Mouse (Mus musculus): ENCODE results near the gene Piezo1. TPM values are rescaled to one million over a fixed set of nuclear protein-coding genes. Genes with fewer than 3 reads are reported as not detected.

The Piezo1 gene
- polyA plus RNA-seq (2014; fragmentation: Nextera tagmentation; extraction: Ambion mirVana), result 1.2 and 1.6 TPM in 2 replicates

DNA sequence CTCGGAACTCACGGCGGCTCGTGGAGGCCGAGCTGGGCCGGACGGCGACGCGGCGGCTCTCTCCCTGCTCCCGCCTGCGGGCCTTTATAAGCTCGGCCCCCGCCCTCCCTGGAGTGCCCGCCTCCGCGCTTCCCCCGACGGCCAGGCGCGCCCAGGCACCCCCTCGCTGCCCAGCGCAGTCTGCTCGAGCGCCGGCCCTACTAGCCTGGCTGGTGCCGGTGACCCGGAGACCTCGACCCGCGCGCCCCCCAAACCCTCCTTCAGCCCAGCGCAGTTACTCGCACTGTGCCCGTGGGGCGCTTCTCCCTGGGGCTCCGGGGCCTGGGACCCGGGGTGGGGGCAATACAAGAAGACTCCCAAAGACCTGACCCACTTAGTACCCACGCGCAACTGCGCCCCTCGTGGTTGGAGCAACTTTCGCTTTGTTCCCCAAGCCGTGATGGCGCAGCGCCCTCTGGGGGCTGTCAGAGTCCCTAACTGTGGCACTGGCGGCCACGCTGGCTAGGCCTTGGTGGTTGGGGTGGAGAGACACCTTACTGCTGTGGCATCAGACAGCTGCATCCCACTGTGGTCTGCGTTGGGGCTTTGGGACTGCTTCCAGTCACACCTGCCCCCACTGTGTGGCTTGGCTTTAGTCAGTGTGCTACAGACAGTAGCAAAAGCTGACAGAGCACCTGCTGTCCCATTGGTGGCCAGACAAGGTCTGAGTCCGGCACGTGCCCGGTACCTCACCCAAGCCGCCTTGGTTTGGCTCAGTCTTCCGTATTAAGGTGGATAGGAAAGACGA lies at the start of gene Piezo1:
TSS of gene Piezo1 (minus strand) at position 65 of the 787 bp plus-strand sequence.
- WGBS, result 11% methylated on average over 55 of the region's 56 CpGs

DNA sequence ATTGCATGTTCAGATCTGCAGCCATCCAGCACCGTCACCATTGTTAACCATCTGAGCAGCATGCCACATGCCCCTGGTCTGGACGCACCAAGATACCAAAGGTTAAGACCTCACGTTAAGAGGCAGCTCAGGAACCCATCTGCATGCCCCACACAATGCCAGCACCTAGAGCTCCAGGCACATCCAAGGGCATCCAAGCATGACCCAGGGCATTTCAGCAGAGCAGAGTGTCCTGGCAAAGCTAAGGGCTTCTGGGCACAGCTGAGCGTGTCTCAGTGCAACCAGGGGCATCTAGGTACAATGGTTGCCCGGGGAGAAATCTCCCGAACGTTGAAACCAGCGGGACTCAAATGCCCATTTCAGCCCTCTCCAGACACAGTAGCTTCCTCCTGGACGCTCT lies 49.5 kb upstream of the Piezo1 start:
- no peak overlapping the region for H3K27ac ChIP-seq (ENCODE audit: low read depth, low read length)
- WGBS, result 92% methylated on average over 9 of the region's 9 CpGs
- DNase-seq (ENCODE audit: low spot score) (no peak), ATAC-seq (no peak)
- no peaks in the 10 kb centered on the region for H3K9me3 ChIP-seq (replicated peaks; ENCODE audit: control insufficient read depth, low read length)
- H3K4me1 ChIP-seq (ENCODE audit: control insufficient read depth, insufficient read depth, low read length), result no peaks in the 10 kb centered on the region
- no peaks in the 10 kb centered on the region for H3K27me3 ChIP-seq (replicated peaks; ENCODE audit: control insufficient read depth, insufficient read depth, low read length)
- no peaks in the 10 kb centered on the region for H3K36me3 ChIP-seq (ENCODE audit: control insufficient read depth, insufficient read depth, low read length)
- H3K9ac ChIP-seq (ENCODE audit: low read length), result no peak overlapping the region
- H3K4me2 ChIP-seq (ENCODE audit: low read length), result no peak overlapping the region
- no peak overlapping the region for H3K4me3 ChIP-seq (ENCODE audit: low read depth, low read length)

More for the DNA sequence above, at the start of gene Piezo1:
- Histone ChIP-seq H3K4me1 (ENCODE audit: control insufficient read depth, insufficient read depth, low read length) (no peaks in the 10 kb centered on the region), H3K4me3 (ENCODE audit: low read depth, low read length) (peak within 1 kb of the TSS; percentile 44), H3K27ac (ENCODE audit: low read depth, low read length) (no peak within 1 kb of the TSS), H3K9me3 (replicated peaks; ENCODE audit: control insufficient read depth, low read length) (no peaks in the 10 kb centered on the region), H3K9ac (ENCODE audit: low read length) (peak within 1 kb of the TSS; percentile 59), H3K27me3 (replicated peaks; ENCODE audit: control insufficient read depth, insufficient read depth, low read length) (peaks cover 27% of the 10 kb centered on the region), H3K4me2 (ENCODE audit: low read length) (peak within 1 kb of the TSS; percentile 73), H3K36me3 (ENCODE audit: control insufficient read depth, insufficient read depth, low read length) (no peaks in the 10 kb centered on the region)
- peak; percentile 59 for DNase-seq (ENCODE audit: low spot score)
- peak; percentile 65 for ATAC-seq

- 67% methylated on average over 4 of the region's 4 CpGs for WGBS
These were observed 44.9 kb upstream of the Piezo1 start for GRCm38 (mm10) chr8:122596031-122596430.

DNA sequence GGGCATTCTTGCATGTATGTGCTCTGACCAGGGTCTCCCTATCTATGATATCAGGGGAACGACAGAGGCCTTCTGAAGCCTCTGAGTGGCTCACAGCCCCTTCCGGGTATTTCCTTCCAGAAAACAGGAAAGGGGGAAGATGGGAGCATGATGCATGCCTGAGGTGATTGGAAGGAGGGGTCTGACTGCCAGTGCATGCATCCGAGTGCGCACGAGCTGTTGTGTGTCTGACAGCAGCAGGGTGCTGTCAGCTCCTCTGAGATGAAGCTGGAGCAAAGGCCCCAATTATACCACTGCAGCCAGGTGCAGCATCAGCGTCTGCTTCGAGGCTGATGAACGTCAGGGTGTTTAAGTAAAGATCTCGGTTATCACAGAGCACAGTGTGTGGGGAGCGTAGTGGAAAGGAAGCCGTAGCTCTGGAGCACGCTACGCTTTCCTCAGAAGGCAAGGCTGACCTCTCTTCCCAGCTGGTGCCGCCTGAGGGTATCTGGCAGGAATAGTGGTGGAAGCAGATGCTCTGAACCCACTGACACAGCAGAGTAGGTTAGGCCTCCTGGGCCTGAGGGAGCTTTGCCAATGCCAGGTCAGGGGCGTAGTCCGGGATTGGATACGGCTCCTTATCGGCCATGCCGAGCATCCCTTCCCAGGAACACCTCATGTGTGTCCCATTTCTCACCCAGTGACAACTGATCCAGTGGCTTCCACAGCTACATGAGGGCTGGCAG lies 42.8 kb upstream of the Piezo1 start:
- DNase-seq (ENCODE audit: low spot score), result no peak
- Histone ChIP-seq H3K4me3 (ENCODE audit: low read depth, low read length) (no peak overlapping the region), H3K9me3 (replicated peaks; ENCODE audit: control insufficient read depth, low read length) (no peaks in the 10 kb centered on the region), H3K4me2 (ENCODE audit: low read length) (no peak overlapping the region), H3K27ac (ENCODE audit: low read depth, low read length) (peak overlapping the region; percentile 54; the same call in 1 of the 2 replicates), H3K4me1 (ENCODE audit: control insufficient read depth, insufficient read depth, low read length) (no peaks in the 10 kb centered on the region), H3K27me3 (replicated peaks; ENCODE audit: control insufficient read depth, insufficient read depth, low read length) (no peaks in the 10 kb centered on the region), H3K36me3 (ENCODE audit: control insufficient read depth, insufficient read depth, low read length) (no peaks in the 10 kb centered on the region), H3K9ac (ENCODE audit: low read length) (no peak overlapping the region)
- WGBS, result 80% methylated on average over 19 of the region's 19 CpGs
- no peak for ATAC-seq

More at GRCm38 (mm10) chr8:122596031-122596430, 44.9 kb upstream of the Piezo1 start:
- Histone ChIP-seq H3K4me3 (ENCODE audit: low read depth, low read length) (no peak overlapping the region), H3K9ac (ENCODE audit: low read length) (no peak overlapping the region), H3K27ac (ENCODE audit: low read depth, low read length) (no peak overlapping the region), H3K4me1 (ENCODE audit: control insufficient read depth, insufficient read depth, low read length) (no peaks in the 10 kb centered on the region), H3K9me3 (replicated peaks; ENCODE audit: control insufficient read depth, low read length) (no peaks in the 10 kb centered on the region), H3K36me3 (ENCODE audit: control insufficient read depth, insufficient read depth, low read length) (no peaks in the 10 kb centered on the region), H3K4me2 (ENCODE audit: low read length) (no peak overlapping the region), H3K27me3 (replicated peaks; ENCODE audit: control insufficient read depth, insufficient read depth, low read length) (no peaks in the 10 kb centered on the region)
- ATAC-seq, result no peak
- DNase-seq (ENCODE audit: low spot score), result no peak

DNA sequence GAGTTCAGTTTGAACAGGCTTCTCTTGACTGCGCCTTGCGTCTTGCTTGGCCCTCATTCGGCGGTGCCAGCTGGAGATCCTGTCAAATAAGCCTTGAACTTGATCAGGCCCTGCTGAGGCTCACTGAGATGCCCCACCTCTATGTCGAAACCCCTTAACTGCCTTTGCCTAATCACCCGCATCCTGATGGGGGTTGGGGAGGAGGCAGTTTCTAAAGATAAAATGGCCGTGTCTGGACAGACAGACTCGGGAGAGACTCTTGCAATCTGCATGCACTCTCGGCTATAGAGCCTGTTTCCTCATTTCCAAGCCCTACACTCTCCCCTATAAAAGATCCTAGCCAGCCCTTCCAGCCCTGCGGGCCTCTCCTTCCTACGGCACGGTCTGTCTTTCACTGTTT lies 42.1 kb upstream of the Piezo1 start:
- no peaks in the 10 kb centered on the region for H3K36me3 ChIP-seq (ENCODE audit: control insufficient read depth, insufficient read depth, low read length)
- H3K4me1 ChIP-seq (ENCODE audit: control insufficient read depth, insufficient read depth, low read length), result no peaks in the 10 kb centered on the region
- H3K4me2 ChIP-seq (ENCODE audit: low read length), result no peak overlapping the region
- H3K9me3 ChIP-seq (replicated peaks; ENCODE audit: control insufficient read depth, low read length), result no peaks in the 10 kb centered on the region
- 88% methylated on average over 12 of the region's 12 CpGs for WGBS
- H3K9ac ChIP-seq (ENCODE audit: low read length), result no peak overlapping the region
- H3K4me3 ChIP-seq (ENCODE audit: low read depth, low read length), result no peak overlapping the region
- DNase-seq (ENCODE audit: low spot score) (no peak), ATAC-seq (no peak)
- H3K27me3 ChIP-seq (replicated peaks; ENCODE audit: control insufficient read depth, insufficient read depth, low read length), result no peaks in the 10 kb centered on the region
- H3K27ac ChIP-seq (ENCODE audit: low read depth, low read length), result peak overlapping the region; percentile 30; the same call in 1 of the 2 replicates

GRCm38 (mm10) chr8:122586749-122587148 lies 35.6 kb upstream of the Piezo1 start:
- Histone ChIP-seq H3K9me3 (replicated peaks; ENCODE audit: control insufficient read depth, low read length) (no peaks in the 10 kb centered on the region), H3K36me3 (ENCODE audit: control insufficient read depth, insufficient read depth, low read length) (no peaks in the 10 kb centered on the region), H3K27ac (ENCODE audit: low read depth, low read length) (no peak overlapping the region), H3K27me3 (replicated peaks; ENCODE audit: control insufficient read depth, insufficient read depth, low read length) (no peaks in the 10 kb centered on the region), H3K4me3 (ENCODE audit: low read depth, low read length) (no peak overlapping the region), H3K4me2 (ENCODE audit: low read length) (no peak overlapping the region), H3K4me1 (ENCODE audit: control insufficient read depth, insufficient read depth, low read length) (peaks cover 5% of the 10 kb centered on the region; the same call in 1 of the 2 replicates), H3K9ac (ENCODE audit: low read length) (no peak overlapping the region)
- DNase-seq (ENCODE audit: low spot score) (no peak), ATAC-seq (no peak)
- WGBS, result 82% methylated on average over 10 of the region's 10 CpGs

DNA sequence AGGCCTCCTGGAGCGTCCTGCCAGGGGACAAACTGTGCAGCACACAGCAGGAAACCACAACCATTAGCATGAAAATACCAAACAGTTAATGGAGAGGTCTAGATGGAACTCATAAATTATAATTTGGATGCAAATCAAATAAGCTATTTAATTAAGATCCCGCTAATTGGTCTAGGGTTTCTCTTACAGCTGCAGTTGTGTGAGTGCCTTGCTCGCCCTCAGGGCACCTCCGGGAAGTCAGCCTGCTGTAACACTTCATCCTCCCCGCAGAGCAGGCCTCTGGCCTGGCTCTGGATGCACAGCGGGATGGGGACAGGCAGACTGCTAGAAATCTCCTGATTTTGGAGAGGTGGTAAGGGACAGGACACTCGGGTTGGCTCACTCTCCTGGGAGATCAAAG lies 35.0 kb upstream of the Piezo1 start:
- Histone ChIP-seq H3K4me2 (ENCODE audit: low read length) (no peak overlapping the region), H3K4me1 (ENCODE audit: control insufficient read depth, insufficient read depth, low read length) (peaks cover 5% of the 10 kb centered on the region; the same call in 1 of the 2 replicates), H3K9me3 (replicated peaks; ENCODE audit: control insufficient read depth, low read length) (no peaks in the 10 kb centered on the region), H3K9ac (ENCODE audit: low read length) (no peak overlapping the region), H3K27ac (ENCODE audit: low read depth, low read length) (no peak overlapping the region), H3K36me3 (ENCODE audit: control insufficient read depth, insufficient read depth, low read length) (no peaks in the 10 kb centered on the region), H3K4me3 (ENCODE audit: low read depth, low read length) (no peak overlapping the region), H3K27me3 (replicated peaks; ENCODE audit: control insufficient read depth, insufficient read depth, low read length) (no peaks in the 10 kb centered on the region)
- ATAC-seq (0 out of 2 replicates have a peak, but pooled peaks have one; percentile 34), DNase-seq (ENCODE audit: low spot score) (peak; percentile 61)
- WGBS, result 17% methylated on average over 7 of the region's 7 CpGs

DNA sequence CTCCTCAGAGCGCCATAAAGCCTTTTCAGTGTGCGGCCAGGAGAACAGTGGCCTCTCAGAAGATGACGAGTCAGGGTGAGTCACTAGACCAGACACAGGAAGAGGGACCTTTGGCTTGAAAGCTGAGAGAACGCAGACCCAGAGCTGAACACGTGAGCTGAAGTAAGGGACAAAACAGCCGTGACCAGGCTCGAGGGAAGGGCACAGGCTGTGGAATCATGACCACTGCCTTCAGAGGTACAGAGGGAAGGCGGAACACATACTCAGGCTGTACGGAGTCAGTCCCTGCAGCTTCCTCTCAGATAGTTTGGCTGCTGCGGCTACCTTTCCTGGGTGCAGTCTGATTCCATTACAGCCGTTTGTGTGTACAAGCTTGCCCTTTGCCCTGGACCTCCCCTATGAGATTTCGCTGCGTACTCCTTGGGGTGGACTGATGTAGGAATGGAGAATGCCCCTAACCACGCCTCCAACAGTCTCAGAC lies 34.3 kb upstream of the Piezo1 start:
- ATAC-seq (no peak), DNase-seq (ENCODE audit: low spot score) (no peak)
- H3K9me3 ChIP-seq (replicated peaks; ENCODE audit: control insufficient read depth, low read length), result no peaks in the 10 kb centered on the region
- H3K36me3 ChIP-seq (ENCODE audit: control insufficient read depth, insufficient read depth, low read length), result no peaks in the 10 kb centered on the region
- WGBS, result 80% methylated on average over 14 of the region's 14 CpGs
- H3K4me1 ChIP-seq (ENCODE audit: control insufficient read depth, insufficient read depth, low read length), result peaks cover 5% of the 10 kb centered on the region; the same call in 1 of the 2 replicates
- no peak overlapping the region for H3K4me2 ChIP-seq (ENCODE audit: low read length)
- H3K9ac ChIP-seq (ENCODE audit: low read length), result no peak overlapping the region
- H3K27me3 ChIP-seq (replicated peaks; ENCODE audit: control insufficient read depth, insufficient read depth, low read length), result no peaks in the 10 kb centered on the region
- no peak overlapping the region for H3K27ac ChIP-seq (ENCODE audit: low read depth, low read length)
- H3K4me3 ChIP-seq (ENCODE audit: low read depth, low read length), result no peak overlapping the region
